Mouse (Mus musculus) embryonic facial prominence, embryonic 11.5 days (tissue): ENCODE results near the gene Scyl2. TPM values are rescaled to one million over a fixed set of nuclear protein-coding genes. Genes with fewer than 3 reads are reported as not detected.

Source experiments
- ATAC-seq: fragments of 200-750 bp; cut with Nextera tagmentation; replicated peaks from 2 replicates; pipeline ENCODE4 v1.8.0; 2017; ENCODE audit warnings: low read depth; ENCODE audit not compliant: insufficient number of reproducible peaks, low FRiP score, low TSS enrichment
- DNase-seq: peaks from one replicate; pipeline ENCODE4 v3.0.0-alpha.2; 2015; ENCODE audit warnings: low spot score
- H3K27ac ChIP-seq: fragments of 300-500 bp; sonication (generic); replicated peaks from 2 replicates; pipeline ENCODE4 v1.5.1; 2014; ENCODE audit warnings: mild to moderate bottlenecking, low read depth, low read length, control low read depth
- H3K27me3 ChIP-seq: fragments of 300-500 bp; sonication (generic); 2 replicates; pipeline ENCODE4 v1.6.1; 2014; ENCODE audit warnings: mild to moderate bottlenecking, low read length, moderate library complexity, mixed read lengths; ENCODE audit not compliant: control insufficient read depth, insufficient read depth
- H3K36me3 ChIP-seq: fragments of 300-500 bp; sonication (generic); replicated peaks from 2 replicates; pipeline ENCODE4 v1.6.1; 2014; ENCODE audit warnings: low read depth, mild to moderate bottlenecking, low read length, moderate library complexity, mixed read lengths; ENCODE audit not compliant: control insufficient read depth, insufficient read depth
- H3K4me1 ChIP-seq: fragments of 300-500 bp; sonication (generic); 2 replicates; pipeline ENCODE4 v1.6.1; 2014; ENCODE audit warnings: low read length, mixed read lengths; ENCODE audit not compliant: control insufficient read depth, insufficient read depth
- H3K4me2 ChIP-seq: fragments of 300-500 bp; sonication (generic); 2 replicates; pipeline ENCODE4 v1.6.1; 2014; ENCODE audit warnings: low read depth, mild to moderate bottlenecking, control low read depth, low read length, moderate library complexity
- H3K4me3 ChIP-seq: fragments of 300-500 bp; sonication (generic); 2 replicates; pipeline ENCODE4 v1.5.1; 2014; ENCODE audit warnings: low read depth, low read length, control low read depth
- H3K9ac ChIP-seq: fragments of 300-500 bp; sonication (generic); replicated peaks from 2 replicates; pipeline ENCODE4 v1.6.1; 2014; ENCODE audit warnings: mild to moderate bottlenecking, control low read depth, low read length
- H3K9me3 ChIP-seq: fragments of 300-500 bp; sonication (generic); replicated peaks from 2 replicates; pipeline ENCODE4 v1.6.1; 2016; ENCODE audit warnings: mild to moderate bottlenecking, low read length, inconsistent platforms, mixed read lengths; ENCODE audit not compliant: control insufficient read depth
- WGBS: fragments of 180-500 bp; shearing (Covaris S2); extraction: QIAGEN DNeasy Blood & Tissue Kit; methylation state at CpG from one replicate; pipeline ENCODE4 v1.1.7; 2014; 5-methylcytosine and 5-hydroxymethylcytosine counted together
- polyA plus RNA-seq: library from polyadenylated mRNA; unstranded; fragments of >200 nt; fragmentation: Nextera tagmentation; extraction: Ambion mirVana; gene quantifications from 2 replicates; pipeline ENCODE4 v1.2.1, GENCODE M21; 2014

Gene Scyl2
- 26.9 and 30.6 TPM in 2 replicates for polyA plus RNA-seq

DNA sequence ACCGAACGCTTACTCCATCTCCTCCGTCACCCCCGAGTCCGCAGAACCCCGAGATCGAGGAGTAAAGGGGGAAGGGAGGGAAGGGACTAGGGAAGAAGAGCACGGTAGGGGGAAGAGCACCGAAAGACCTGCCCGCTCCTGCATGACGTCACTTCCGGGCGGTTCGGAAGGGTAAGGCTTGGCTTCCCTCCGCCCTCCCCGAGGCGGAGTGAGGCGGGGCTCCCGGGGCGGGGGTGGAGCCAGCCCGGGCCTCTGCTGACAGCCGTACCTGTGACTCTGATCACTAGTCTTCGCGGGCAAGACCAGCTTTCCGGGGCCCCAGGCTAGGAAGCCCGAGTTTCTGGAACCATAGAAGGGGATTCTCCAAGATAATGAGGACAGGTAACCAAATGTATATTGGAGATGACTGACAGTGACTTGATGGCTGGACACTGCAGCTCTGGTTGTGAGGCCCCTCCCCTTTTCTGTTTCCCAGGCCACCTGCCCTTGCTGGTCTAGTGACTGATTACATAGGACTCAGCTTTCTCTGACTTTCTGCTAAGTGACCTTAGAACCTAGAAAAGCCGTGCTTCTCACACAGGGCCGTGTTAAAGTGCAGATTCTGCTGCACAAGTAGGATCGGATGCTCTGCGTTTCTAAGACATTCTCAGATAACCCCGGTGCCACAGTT lies at the start of gene Scyl2:
Gene Scyl2, minus strand, starts transcription at position 147 of the 670 bp plus-strand sequence.
- Histone ChIP-seq H3K36me3 (no peaks in the 10 kb centered on the region), H3K27ac (no peak within 1 kb of the TSS), H3K4me2 (peak within 1 kb of the TSS; percentile 63), H3K4me3 (peak within 1 kb of the TSS; percentile 99), H3K9me3 (no peaks in the 10 kb centered on the region), H3K4me1 (no peaks in the 10 kb centered on the region), H3K27me3 (no peaks in the 10 kb centered on the region), H3K9ac (peak within 1 kb of the TSS; percentile 89)
- ATAC-seq: peak; percentile 98
- WGBS: 5% methylated on average over 31 of the region's 31 CpGs
- peak; percentile 95 for DNase-seq

DNA sequence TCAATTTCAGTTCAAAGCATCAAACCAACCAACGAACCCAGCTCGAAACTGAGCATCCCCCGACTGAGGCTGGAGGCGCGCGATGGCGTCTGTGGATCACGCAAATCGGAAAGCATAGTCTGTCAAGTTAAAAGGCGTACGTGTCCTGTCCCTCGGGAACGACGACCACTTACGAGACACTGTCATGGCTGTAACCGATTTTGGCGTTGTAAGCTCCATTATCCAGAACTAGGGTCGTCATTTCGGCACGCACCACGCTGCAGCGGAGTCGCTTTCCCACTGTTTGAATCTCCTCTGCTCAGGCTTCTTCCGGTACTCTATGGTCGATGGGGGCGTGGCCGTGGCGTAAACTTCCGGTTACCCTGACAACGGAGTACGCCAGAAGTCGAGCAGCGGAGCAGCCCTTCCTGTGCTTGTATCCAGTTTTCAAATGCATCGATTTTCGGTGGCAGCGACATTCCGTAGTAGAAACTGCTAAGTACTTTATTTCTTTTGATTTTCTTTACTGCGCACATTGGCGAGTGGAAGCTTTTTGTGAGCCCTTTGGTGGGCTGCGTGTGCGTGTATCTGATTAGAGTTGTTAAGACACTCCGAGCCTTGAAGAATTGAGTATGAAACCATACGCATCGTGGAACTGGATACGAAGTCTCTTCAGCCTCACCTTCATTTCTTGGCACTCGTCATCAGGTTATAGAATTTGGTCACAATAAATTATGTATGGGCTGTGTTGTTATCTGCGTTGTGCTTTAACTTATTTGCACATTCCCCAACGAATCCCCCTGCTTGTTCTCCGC lies 46.1 kb upstream of the Scyl2 start, which contains the start of gene Actr6:
Gene Actr6, minus strand, starts transcription at position 295 of the 794 bp plus-strand sequence.
- Histone ChIP-seq H3K9me3 (no peaks in the 10 kb centered on the region), H3K9ac (peak within 1 kb of the TSS; percentile 64), H3K4me3 (peak within 1 kb of the TSS; percentile 70), H3K4me2 (peak within 1 kb of the TSS; percentile 50), H3K4me1 (no peaks in the 10 kb centered on the region), H3K27me3 (no peaks in the 10 kb centered on the region), H3K36me3 (no peaks in the 10 kb centered on the region), H3K27ac (no peak within 1 kb of the TSS)
- WGBS: 2% methylated on average over 49 of the region's 49 CpGs
- ATAC-seq (peak; percentile 98), DNase-seq (peak; percentile 97)

DNA sequence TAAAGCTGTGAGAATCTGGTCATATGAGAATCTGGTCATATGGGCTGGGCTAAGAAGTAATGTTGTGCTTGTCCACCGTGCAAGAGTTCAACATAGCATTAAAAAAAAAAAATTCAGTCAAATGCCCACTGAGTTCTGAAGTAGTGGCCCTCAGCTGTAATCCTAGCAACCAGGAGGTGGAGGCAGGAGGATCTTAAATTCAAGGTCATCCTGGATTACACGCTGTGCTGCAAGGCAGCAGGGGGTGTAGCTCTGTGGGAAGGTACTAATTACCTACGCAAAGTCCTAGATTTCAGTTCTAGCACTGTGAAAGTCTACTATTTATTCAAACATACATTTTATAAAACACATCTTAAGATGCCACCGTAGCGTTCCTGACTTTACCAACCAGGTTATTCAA lies 45.3 kb upstream of the Scyl2 start:
- Histone ChIP-seq H3K27ac (no peak overlapping the region), H3K4me3 (peak overlapping the region; percentile 70), H3K9me3 (no peaks in the 10 kb centered on the region), H3K4me2 (peak overlapping the region; percentile 46), H3K36me3 (no peaks in the 10 kb centered on the region), H3K4me1 (no peaks in the 10 kb centered on the region), H3K9ac (peak overlapping the region; percentile 64), H3K27me3 (no peaks in the 10 kb centered on the region)
- ATAC-seq (no peak), DNase-seq (no peak)
- 15% methylated on average over 5 of the region's 5 CpGs for WGBS

DNA sequence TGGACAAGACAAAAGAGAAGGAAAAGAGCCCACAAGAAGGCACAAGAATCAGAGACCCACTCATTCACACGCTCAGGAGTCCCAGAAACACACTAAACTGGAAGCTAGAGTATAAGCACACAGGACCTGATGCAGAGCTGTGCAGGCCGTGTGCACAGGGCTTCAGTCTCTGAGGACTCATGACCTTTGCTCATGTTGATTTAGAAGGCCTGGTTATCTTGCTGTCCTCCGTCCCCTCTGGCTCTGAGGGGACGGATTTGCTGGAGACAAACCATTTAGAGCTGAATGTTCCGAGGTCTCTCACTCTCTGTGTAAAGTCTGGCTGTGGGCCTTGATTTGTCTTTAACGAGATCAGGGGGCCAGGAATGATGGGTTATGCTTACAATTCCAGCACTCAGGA lies 44.3 kb upstream of the Scyl2 start:
- 85% methylated on average over 6 of the region's 6 CpGs for WGBS

DNA sequence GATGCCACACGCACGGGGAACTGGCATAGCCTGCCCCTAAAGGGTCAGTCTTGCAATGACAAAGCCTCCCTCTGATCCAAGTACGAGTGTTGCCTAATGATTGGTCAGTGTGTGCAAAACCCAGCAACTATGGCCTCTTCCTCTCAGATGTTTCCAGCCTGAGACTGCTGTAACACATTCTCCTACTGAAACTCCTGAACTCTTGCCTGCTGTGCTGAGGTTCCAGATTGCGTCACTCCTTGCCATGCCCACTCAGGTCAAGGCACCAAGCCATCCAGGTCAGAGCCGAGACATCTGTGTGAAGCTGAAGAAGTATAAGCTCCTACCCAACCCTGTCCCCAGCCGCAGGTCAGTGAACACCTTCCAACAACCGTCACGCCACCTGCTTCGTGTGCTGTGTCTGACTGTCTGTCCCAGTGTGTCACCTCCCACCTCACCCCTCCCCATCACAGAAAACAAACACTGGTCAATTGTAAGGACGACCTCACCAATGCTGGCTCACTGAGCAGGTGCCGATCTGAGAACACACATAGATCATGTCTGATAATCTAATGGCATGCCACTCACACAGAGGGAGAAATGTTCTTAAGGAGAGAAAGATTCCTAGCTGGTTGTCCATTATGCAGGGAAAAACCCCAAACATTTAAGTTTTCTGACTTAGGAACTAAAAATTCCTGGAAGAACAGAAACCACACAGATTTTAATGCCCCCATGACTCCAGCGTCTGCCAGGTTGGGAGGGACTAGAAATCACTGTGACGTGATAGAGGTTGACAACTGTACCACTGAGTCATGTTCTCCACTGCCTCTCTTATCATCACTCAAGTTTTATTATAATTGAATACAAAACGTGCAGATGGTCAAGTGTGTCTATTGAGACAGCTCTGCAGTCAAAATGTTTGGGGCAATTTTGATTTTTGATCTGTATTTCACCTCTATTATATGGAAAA lies 36.4 kb upstream of the Scyl2 start:
- Histone ChIP-seq H3K4me2 (no peak overlapping the region), H3K9me3 (no peaks in the 10 kb centered on the region), H3K9ac (no peak overlapping the region), H3K27me3 (no peaks in the 10 kb centered on the region), H3K4me1 (no peaks in the 10 kb centered on the region), H3K27ac (no peak overlapping the region), H3K4me3 (no peak overlapping the region), H3K36me3 (peaks cover 2% of the 10 kb centered on the region; the same call in 1 of the 2 replicates)
- WGBS: 87% methylated on average over 14 of the region's 14 CpGs
- DNase-seq (no peak), ATAC-seq (no peak)

More for the DNA sequence above, 44.3 kb upstream of the Scyl2 start:
- H3K4me2 ChIP-seq: no peak overlapping the region
- no peak for DNase-seq
- H3K9me3 ChIP-seq: no peaks in the 10 kb centered on the region
- no peak overlapping the region for H3K4me3 ChIP-seq
- H3K9ac ChIP-seq: no peak overlapping the region; the same call in 1 of the 2 replicates
- ATAC-seq: no peak
- H3K4me1 ChIP-seq: no peaks in the 10 kb centered on the region
- H3K36me3 ChIP-seq: peaks cover 2% of the 10 kb centered on the region; the same call in 1 of the 2 replicates
- no peak overlapping the region for H3K27ac ChIP-seq
- H3K27me3 ChIP-seq: no peaks in the 10 kb centered on the region

DNA sequence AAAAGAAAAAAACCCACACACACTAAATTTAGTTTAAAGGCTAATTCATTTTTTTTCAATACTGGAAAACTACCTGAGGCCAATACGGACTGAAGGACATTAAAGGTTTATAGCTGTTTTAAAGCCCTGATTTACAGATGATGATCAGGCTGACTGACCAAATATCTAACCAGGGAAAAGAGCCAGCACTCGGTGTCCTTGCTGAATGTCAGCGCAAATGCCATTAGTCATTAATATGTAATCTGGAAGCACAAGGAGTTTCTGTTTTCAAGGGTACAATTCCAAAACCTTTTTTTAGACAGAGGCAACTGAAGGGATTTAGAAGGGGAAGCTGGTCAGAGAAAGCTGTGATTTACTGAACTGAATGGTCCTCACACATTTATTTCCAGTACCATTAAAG lies 34.7 kb upstream of the Scyl2 start:
- ATAC-seq: no peak
- H3K4me2 ChIP-seq: no peak overlapping the region
- no peaks in the 10 kb centered on the region for H3K27me3 ChIP-seq
- H3K9ac ChIP-seq: no peak overlapping the region
- H3K9me3 ChIP-seq: no peaks in the 10 kb centered on the region
- 93% methylated on average over 3 of the region's 3 CpGs for WGBS
- no peak overlapping the region for H3K27ac ChIP-seq
- H3K4me3 ChIP-seq: no peak overlapping the region
- no peak for DNase-seq
- peaks cover 2% of the 10 kb centered on the region; the same call in 1 of the 2 replicates for H3K36me3 ChIP-seq
- H3K4me1 ChIP-seq: no peaks in the 10 kb centered on the region

DNA sequence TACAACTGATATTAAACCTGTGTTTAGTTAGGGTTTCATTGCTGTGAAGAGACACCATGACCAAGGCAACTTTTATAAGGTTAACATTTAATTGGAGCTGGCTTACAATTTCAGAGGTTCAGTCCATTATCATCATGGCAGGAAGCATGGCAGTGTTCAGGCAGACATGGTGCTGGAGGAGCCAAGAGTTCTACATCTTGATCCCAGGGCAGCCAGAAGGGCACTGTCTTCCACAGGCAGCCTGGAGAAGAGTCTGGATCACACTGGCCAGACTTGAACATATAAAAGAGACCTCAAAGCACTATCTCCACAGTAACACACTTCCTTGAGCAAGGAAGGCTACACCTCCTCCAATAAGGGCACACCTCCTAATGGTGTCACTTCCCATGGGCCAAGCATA lies 34.2 kb upstream of the Scyl2 start:
- no peaks in the 10 kb centered on the region for H3K36me3 ChIP-seq

More for the DNA sequence above, 34.2 kb upstream of the Scyl2 start:
- Histone ChIP-seq H3K9me3 (no peaks in the 10 kb centered on the region), H3K4me3 (no peak overlapping the region), H3K27me3 (no peaks in the 10 kb centered on the region), H3K9ac (no peak overlapping the region), H3K4me2 (no peak overlapping the region), H3K4me1 (no peaks in the 10 kb centered on the region), H3K27ac (no peak overlapping the region)
- ATAC-seq: no peak
- DNase-seq: no peak
